In genomic region chr12:111718656-111719055, GRCm38 (mm10) we compare ENCODE assay signal across 10 mouse cellular contexts. TPM values are rescaled to one million over a fixed set of nuclear protein-coding genes. Genes with fewer than 3 reads are reported as not detected.
DNase-seq lines count a peak whose midpoint lies in the region; ATAC-seq lines count a peak whose summit lies in the region.
"Had no signal": no experiment of that assay in that cellular context is flagged by ENCODE, and none has a peak within 500 bp of the region (broad histone marks: within the 10 kb centered on the region; RNA-seq: fewer than 3 reads in every experiment).

No protein-coding gene starts in this region.

- 38% methylated on average over 8 of the region's 8 CpGs for WGBS in neural tube, embryonic 13.5 days
- WGBS in hindbrain, embryonic 13.5 days = 34% methylated on average over 8 of the region's 8 CpGs

- peak; percentile 79; the same call in 1 of the 2 replicates for ATAC-seq in cerebellum, adult (ENCODE audit: insufficient number of reproducible peaks, low FRiP score, low TSS enrichment)
- no peak for ATAC-seq in neural tube, embryonic 13.5 days (ENCODE audit: low read depth)
- no peak for ATAC-seq in hindbrain, embryonic 13.5 days (ENCODE audit: low FRiP score)
- no peak for ATAC-seq in megakaryocyte-erythroid progenitor cell, adult 5-6 weeks (replicated peaks; ENCODE audit: low FRiP score, low TSS enrichment, poor library complexity, severe bottlenecking)
- ATAC-seq: liver, postnatal 0 days had no signal

- H3K27me3 ChIP-seq in neural tube, embryonic 13.5 days = no peaks in the 10 kb centered on the region
- H3K27me3 ChIP-seq in hindbrain, embryonic 13.5 days = no peaks in the 10 kb centered on the region

- no peak for DNase-seq in cerebellum, adult 11 months
- DNase-seq in neural tube, embryonic 10.5 days (ENCODE audit: extremely low spot score, low spot score) = no peak
- DNase-seq in lung, postnatal 4 days = no peak
- DNase-seq in layer of hippocampus, adult 11-12 months (ENCODE audit: low spot score) = no peak
- DNase-seq: liver, postnatal 0 days; spleen, adult 18-20 months had no signal

- peak overlapping the region; percentile 1; the same call in 1 of the 2 replicates for H3K4me2 ChIP-seq in neural tube, embryonic 13.5 days
- 0 out of 2 replicates have a peak overlapping the region, but pooled peaks have one; percentile 15 for H3K4me2 ChIP-seq in hindbrain, embryonic 13.5 days

- H3K9ac ChIP-seq in neural tube, embryonic 13.5 days = peak overlapping the region; percentile 43; the same call in 1 of the 2 replicates
- H3K9ac ChIP-seq in hindbrain, embryonic 13.5 days = peak overlapping the region; percentile 60
- H3K9ac ChIP-seq: liver, postnatal 0 days had no signal

- peak overlapping the region; percentile 70 for H3K27ac ChIP-seq in neural tube, embryonic 13.5 days (replicated peaks)
- peak overlapping the region; percentile 80 for H3K27ac ChIP-seq in hindbrain, embryonic 13.5 days

- peaks cover 23% of the 10 kb centered on the region for H3K36me3 ChIP-seq in neural tube, embryonic 13.5 days
- H3K36me3 ChIP-seq in hindbrain, embryonic 13.5 days = peaks cover 13% of the 10 kb centered on the region

- no peak overlapping the region for H3K4me3 ChIP-seq in neural tube, embryonic 13.5 days
- H3K4me3 ChIP-seq in hindbrain, embryonic 13.5 days = no peak overlapping the region

- H3K4me1 ChIP-seq in neural tube, embryonic 13.5 days (replicated peaks) = peaks cover 29% of the 10 kb centered on the region
- H3K4me1 ChIP-seq in hindbrain, embryonic 13.5 days (replicated peaks) = peaks cover 32% of the 10 kb centered on the region

- H3K9me3 ChIP-seq in neural tube, embryonic 13.5 days = no peaks in the 10 kb centered on the region
- no peaks in the 10 kb centered on the region for H3K9me3 ChIP-seq in hindbrain, embryonic 13.5 days

RNA-seq across cellular contexts. Expression of gene Apopt1, which starts 5.6 kb away (rescaled TPM):
- polyA plus RNA-seq in neural tube, embryonic 13.5 days (2015; fragmentation: Nextera tagmentation; extraction: Ambion mirVana) = 52.0 and 59.1 TPM in 2 replicates
- polyA plus RNA-seq in hindbrain, embryonic 13.5 days (2015; fragmentation: Nextera tagmentation; extraction: Ambion mirVana) = 55.1 and 62.1 TPM in 2 replicates
- total RNA-seq in megakaryocyte-erythroid progenitor cell, adult 5-6 weeks (2014; fragmentation: Nextera tagmentation) = 62.7 and 67.7 TPM in 2 replicates
- 55.5 and 56.4 TPM in 2 replicates for total RNA-seq in megakaryocyte-erythroid progenitor cell, adult 5-6 weeks (2017)

RNA-seq across cellular contexts. Expression of gene Bag5, which starts 5.6 kb away (rescaled TPM):
- 57.6 and 66.2 TPM in 2 replicates for polyA plus RNA-seq in neural tube, embryonic 13.5 days (2015; fragmentation: Nextera tagmentation; extraction: Ambion mirVana)
- polyA plus RNA-seq in hindbrain, embryonic 13.5 days (2015; fragmentation: Nextera tagmentation; extraction: Ambion mirVana) = 65.3 and 67.9 TPM in 2 replicates
- 27.7 and 28.9 TPM in 2 replicates for total RNA-seq in megakaryocyte-erythroid progenitor cell, adult 5-6 weeks (2014; fragmentation: Nextera tagmentation)
- total RNA-seq in megakaryocyte-erythroid progenitor cell, adult 5-6 weeks (2017) = 33.0 and 52.3 TPM in 2 replicates

RNA-seq across cellular contexts. Expression of gene Klc1, which starts 40.0 kb away (rescaled TPM):
- polyA plus RNA-seq in neural tube, embryonic 13.5 days (2015; fragmentation: Nextera tagmentation; extraction: Ambion mirVana) = 593 and 603 TPM in 2 replicates
- polyA plus RNA-seq in hindbrain, embryonic 13.5 days (2015; fragmentation: Nextera tagmentation; extraction: Ambion mirVana) = 571 and 589 TPM in 2 replicates
- 35.3 and 58.3 TPM in 2 replicates for total RNA-seq in megakaryocyte-erythroid progenitor cell, adult 5-6 weeks (2014; fragmentation: Nextera tagmentation)
- 28.3 and 36.1 TPM in 2 replicates for total RNA-seq in megakaryocyte-erythroid progenitor cell, adult 5-6 weeks (2017)

RNA-seq across cellular contexts. Expression of gene Trmt61a, which starts 40.8 kb away (rescaled TPM):
- polyA plus RNA-seq in neural tube, embryonic 13.5 days (2015; fragmentation: Nextera tagmentation; extraction: Ambion mirVana) = 7.2 and 8.5 TPM in 2 replicates
- 8.6 and 9.3 TPM in 2 replicates for polyA plus RNA-seq in hindbrain, embryonic 13.5 days (2015; fragmentation: Nextera tagmentation; extraction: Ambion mirVana)
- 20.5 and 26.7 TPM in 2 replicates for total RNA-seq in megakaryocyte-erythroid progenitor cell, adult 5-6 weeks (2014; fragmentation: Nextera tagmentation)
- total RNA-seq in megakaryocyte-erythroid progenitor cell, adult 5-6 weeks (2017) = 11.1 and 15.4 TPM in 2 replicates

RNA-seq across cellular contexts. Expression of gene Ckb, which starts 46.5 kb away (rescaled TPM):
- 1,774 and 1,823 TPM in 2 replicates for polyA plus RNA-seq in neural tube, embryonic 13.5 days (2015; fragmentation: Nextera tagmentation; extraction: Ambion mirVana)
- 1,675 and 1,703 TPM in 2 replicates for polyA plus RNA-seq in hindbrain, embryonic 13.5 days (2015; fragmentation: Nextera tagmentation; extraction: Ambion mirVana)
- total RNA-seq in megakaryocyte-erythroid progenitor cell, adult 5-6 weeks (2014; fragmentation: Nextera tagmentation) = 2.7 TPM in 1 of 2 replicates, not detected in the other
- 1.5 and 4.4 TPM in 2 replicates for total RNA-seq in megakaryocyte-erythroid progenitor cell, adult 5-6 weeks (2017)
